Mouse (Mus musculus): ENCODE data around the gene Hps5.
"Not testable (repeated sequence)": the region's sequence is repeated elsewhere in the genome, so short reads cannot be mapped to it uniquely, and the experiment has no call there.

GRCm38 (mm10) chr7:46742880-46743279, 53.0 kb downstream of the Hps5 start, which contains the start of gene Saa1:
- TF ChIP-seq MAFK (IDR thresholded peaks at IDR 0.05; ENCODE audit: insufficient read depth, low read depth, low read length); ZC3H11A (IDR thresholded peaks at IDR 0.05; ENCODE audit: borderline replicate concordance, low read depth, low read length); HCFC1 (IDR thresholded peaks at IDR 0.05; ENCODE audit: borderline replicate concordance, insufficient read depth, low read length); CHD2 (IDR thresholded peaks at IDR 0.05; ENCODE audit: low read depth, low read length): not testable (repeated sequence)
